Mouse (Mus musculus) lung, embryonic 14.5 days (tissue): ENCODE measurements around the gene Ak8. TPM values are rescaled to one million over a fixed set of nuclear protein-coding genes. Genes with fewer than 3 reads are reported as not detected.

Experiments
- ATAC-seq: fragments of 200-750 bp; cut with Nextera tagmentation; 2 replicates; pipeline ENCODE4 v1.8.0; 2017; ENCODE audit warnings: mild to moderate bottlenecking, moderate TSS enrichment, moderate library complexity; ENCODE audit not compliant: insufficient read depth
- DNase-seq: peaks from one replicate; pipeline ENCODE4 v3.0.0-alpha.2; 2015
- H3K27ac ChIP-seq: fragments of 300-500 bp; sonication (generic); 2 replicates; pipeline ENCODE4 v1.5.1; 2014; ENCODE audit warnings: low read depth, mild to moderate bottlenecking, moderate library complexity
- H3K27me3 ChIP-seq: fragments of 300-500 bp; sonication (generic); 2 replicates; pipeline ENCODE4 v1.6.1; 2014; ENCODE audit warnings: low read length, control low read depth; ENCODE audit not compliant: insufficient read depth
- H3K36me3 ChIP-seq: fragments of 300-500 bp; sonication (generic); 2 replicates; pipeline ENCODE4 v1.6.1; 2014; ENCODE audit warnings: control low read depth; ENCODE audit not compliant: insufficient read depth
- H3K4me1 ChIP-seq: fragments of 300-500 bp; sonication (generic); 2 replicates; pipeline ENCODE4 v1.6.1; 2014; ENCODE audit warnings: antibody characterized with exemption, control low read depth; ENCODE audit not compliant: insufficient read depth
- H3K4me2 ChIP-seq: fragments of 300-500 bp; sonication (generic); 2 replicates; pipeline ENCODE4 v1.6.1; 2014; ENCODE audit warnings: mild to moderate bottlenecking
- H3K4me3 ChIP-seq: fragments of 300-500 bp; sonication (generic); 2 replicates; pipeline ENCODE4 v1.5.1; 2014; ENCODE audit warnings: low read depth, low read length
- H3K9ac ChIP-seq: fragments of 300-500 bp; sonication (generic); 2 replicates; pipeline ENCODE4 v1.6.1; 2014
- H3K9me3 ChIP-seq: fragments of 300-500 bp; sonication (generic); 2 replicates; pipeline ENCODE4 v1.6.1; 2016; ENCODE audit warnings: low read depth, low read length, control low read depth
- CTCF ChIP-seq: IDR thresholded peaks from 2 replicates; pipeline ENCODE4 v1.5.1; 2016; ENCODE audit warnings: antibody characterized with exemption, low read depth
- WGBS: fragments of 180-500 bp; shearing (Covaris S2); extraction: QIAGEN DNeasy Blood & Tissue Kit; methylation state at CpG from one replicate; pipeline ENCODE4 v1.1.7; 2014; 5-methylcytosine and 5-hydroxymethylcytosine counted together
- polyA plus RNA-seq: library from polyadenylated mRNA; unstranded; fragments of >200 nt; fragmentation: Nextera tagmentation; extraction: Ambion mirVana; gene quantifications from 2 replicates; pipeline ENCODE4 v1.2.1, GENCODE M21; 2014

Ak8 gene
- polyA plus RNA-seq, 1 experiment from 2014 or later, result 0.61 TPM

DNA sequence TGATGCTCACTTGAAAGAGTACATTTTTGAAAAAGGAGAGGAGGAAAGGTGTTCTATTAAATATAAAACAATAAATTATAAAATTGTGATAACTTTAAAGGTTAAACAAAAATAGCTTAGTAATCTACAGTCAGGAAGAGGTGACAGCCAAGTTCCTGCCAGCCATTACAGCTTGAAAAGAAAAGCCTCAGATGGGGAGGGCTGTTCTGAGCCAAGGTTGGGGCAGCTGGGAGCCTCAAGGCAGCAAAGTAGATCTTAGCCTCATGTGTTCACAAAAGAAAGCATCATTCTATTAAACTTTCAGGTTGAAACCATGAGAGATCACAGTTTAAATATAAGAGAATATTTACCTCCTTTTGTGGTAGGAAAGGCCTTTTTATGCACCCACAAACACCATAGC lies 30.7 kb downstream of the Ak8 start:
- H3K27me3 ChIP-seq, result no peaks in the 10 kb centered on the region
- TF ChIP-seq CTCF, result no peak

GRCm38 (mm10) chr2:28737112-28737511 lies 37.1 kb downstream of the Ak8 start:
- TF ChIP-seq CTCF, result no peak
- no peaks in the 10 kb centered on the region for H3K27me3 ChIP-seq
- H3K9me3 ChIP-seq, result no peaks in the 10 kb centered on the region
- DNase-seq (no peak), ATAC-seq (no peak)
- no peak overlapping the region for H3K9ac ChIP-seq
- no peak overlapping the region for H3K27ac ChIP-seq
- WGBS, result 82% methylated on average over 5 of the region's 5 CpGs
- no peak overlapping the region for H3K4me3 ChIP-seq
- no peaks in the 10 kb centered on the region for H3K36me3 ChIP-seq
- H3K4me2 ChIP-seq, result no peak overlapping the region
- H3K4me1 ChIP-seq, result no peaks in the 10 kb centered on the region

More for the DNA sequence above, 30.7 kb downstream of the Ak8 start:
- Histone ChIP-seq H3K36me3 (no peaks in the 10 kb centered on the region), H3K4me1 (no peaks in the 10 kb centered on the region), H3K27ac (no peak overlapping the region), H3K9ac (no peak overlapping the region), H3K4me3 (no peak overlapping the region), H3K4me2 (no peak overlapping the region), H3K9me3 (no peaks in the 10 kb centered on the region)
- ATAC-seq, result no peak
- no peak for DNase-seq

GRCm38 (mm10) chr2:28740159-28740558 lies 40.2 kb downstream of the Ak8 start:
- H3K9me3 ChIP-seq, result no peaks in the 10 kb centered on the region
- H3K9ac ChIP-seq, result no peak overlapping the region
- DNase-seq (no peak), ATAC-seq (no peak)
- TF ChIP-seq CTCF, result no peak
- H3K4me3 ChIP-seq, result no peak overlapping the region
- H3K4me1 ChIP-seq, result no peaks in the 10 kb centered on the region
- H3K27me3 ChIP-seq, result no peaks in the 10 kb centered on the region
- H3K36me3 ChIP-seq, result no peaks in the 10 kb centered on the region
- H3K27ac ChIP-seq, result no peak overlapping the region
- 77% methylated on average over 5 of the region's 5 CpGs for WGBS
- no peak overlapping the region for H3K4me2 ChIP-seq

- Histone ChIP-seq H3K4me3 (no peak overlapping the region), H3K36me3 (no peaks in the 10 kb centered on the region), H3K27ac (no peak overlapping the region), H3K9me3 (no peaks in the 10 kb centered on the region), H3K4me1 (no peaks in the 10 kb centered on the region), H3K4me2 (no peak overlapping the region), H3K9ac (no peak overlapping the region), H3K27me3 (no peaks in the 10 kb centered on the region)
- DNase-seq (no peak), ATAC-seq (no peak)
- TF ChIP-seq CTCF, result no peak
- 65% methylated on average over 8 of the region's 8 CpGs for WGBS
Measured at GRCm38 (mm10) chr2:28742701-28743100, 42.7 kb downstream of the Ak8 start.

DNA sequence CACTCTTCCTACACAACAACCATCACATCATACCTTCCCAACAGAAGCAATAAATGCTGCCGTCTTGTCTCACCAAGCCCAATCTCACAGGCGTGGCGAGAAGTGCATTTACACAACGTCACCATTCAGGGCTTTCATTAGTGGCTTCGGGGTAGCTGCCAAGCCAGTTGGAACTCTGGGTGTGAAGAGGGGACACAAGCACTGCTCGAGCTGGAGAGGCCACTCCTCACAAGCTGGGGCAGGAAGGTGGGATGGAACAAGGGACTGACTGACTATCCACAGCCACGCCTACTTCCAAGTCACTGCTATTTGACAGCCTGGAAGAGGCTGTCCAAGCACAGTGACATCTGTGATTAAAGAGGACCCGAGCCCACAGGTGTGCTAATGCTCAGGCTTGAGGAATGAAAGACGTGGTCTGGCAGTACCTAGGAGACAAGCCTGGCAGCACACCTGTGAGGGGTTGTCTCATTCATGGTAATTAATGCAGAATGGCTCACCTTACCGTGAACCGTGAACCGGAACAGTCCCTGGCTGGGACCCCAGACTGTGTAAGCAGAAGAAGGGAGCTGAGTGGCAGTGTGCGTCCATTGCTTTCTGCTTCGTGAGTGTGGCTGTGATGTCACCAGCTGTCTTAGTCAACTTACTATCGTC lies 46.8 kb downstream of the Ak8 start:
- Histone ChIP-seq H3K9me3 (no peaks in the 10 kb centered on the region), H3K27me3 (peaks cover 10% of the 10 kb centered on the region), H3K4me3 (no peak overlapping the region), H3K36me3 (no peaks in the 10 kb centered on the region), H3K9ac (no peak overlapping the region), H3K4me2 (no peak overlapping the region), H3K4me1 (no peaks in the 10 kb centered on the region), H3K27ac (no peak overlapping the region)
- no peak for TF ChIP-seq CTCF
- DNase-seq (peak; percentile 62), ATAC-seq (peak; percentile 70)
- 44% methylated on average over 15 of the region's 15 CpGs for WGBS

DNA sequence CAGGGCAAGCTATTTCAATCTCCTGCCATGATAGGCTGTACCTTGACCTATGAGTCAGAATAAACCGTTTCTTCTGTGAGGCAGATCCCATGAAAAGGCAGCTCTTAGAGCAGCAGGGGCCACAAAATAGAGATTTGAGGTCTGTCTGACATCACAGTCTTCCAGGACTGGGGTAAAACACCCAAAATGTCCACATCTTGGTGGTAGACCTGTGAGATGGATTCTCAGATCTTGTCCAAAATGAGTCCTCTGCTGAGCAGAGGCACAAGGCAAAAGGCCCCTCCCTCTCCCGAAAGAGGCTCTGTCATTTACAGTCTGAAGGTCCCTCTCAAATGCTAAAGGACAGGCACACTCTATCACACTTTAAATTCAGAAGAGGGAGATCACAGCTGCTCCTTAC lies 47.7 kb downstream of the Ak8 start:
- Histone ChIP-seq H3K36me3 (no peaks in the 10 kb centered on the region), H3K4me1 (no peaks in the 10 kb centered on the region), H3K4me2 (no peak overlapping the region), H3K27me3 (peaks cover 10% of the 10 kb centered on the region), H3K9ac (no peak overlapping the region), H3K9me3 (no peaks in the 10 kb centered on the region), H3K27ac (no peak overlapping the region), H3K4me3 (no peak overlapping the region)
- ATAC-seq (no peak), DNase-seq (no peak)
- 79% methylated on average over 2 of the region's 2 CpGs for WGBS
- TF ChIP-seq CTCF, result no peak

- H3K9me3 ChIP-seq, result no peaks in the 10 kb centered on the region
- H3K9ac ChIP-seq, result peak overlapping the region; percentile 57
- WGBS, result 3% methylated on average over 17 of the region's 17 CpGs
- H3K4me1 ChIP-seq, result no peaks in the 10 kb centered on the region
- no peak for TF ChIP-seq CTCF
- H3K4me3 ChIP-seq, result peak overlapping the region; percentile 36
- no peak overlapping the region for H3K27ac ChIP-seq
- no peak for ATAC-seq
- peaks cover 10% of the 10 kb centered on the region for H3K27me3 ChIP-seq
- DNase-seq, result peak; percentile 46
- H3K4me2 ChIP-seq, result peak overlapping the region; percentile 75
- H3K36me3 ChIP-seq, result no peaks in the 10 kb centered on the region
Measured at GRCm38 (mm10) chr2:28751186-28751585, 51.2 kb downstream of the Ak8 start.
